Mouse (Mus musculus) mouse trophoblast stem cell (cell line): Measurements from ENCODE around the gene H2-Ab1.

ENCODE experiments used
- in situ Hi-C, 2 experiments: fragments of 300-500 bp; cut with MseI, MboI; formaldehyde crosslinking; loops; 2 replicates in 1 of 2; 3 replicates in 1 of 2; pipeline ENCODE4 v1.15.1; 2025

The H2-Ab1 gene

DNA sequence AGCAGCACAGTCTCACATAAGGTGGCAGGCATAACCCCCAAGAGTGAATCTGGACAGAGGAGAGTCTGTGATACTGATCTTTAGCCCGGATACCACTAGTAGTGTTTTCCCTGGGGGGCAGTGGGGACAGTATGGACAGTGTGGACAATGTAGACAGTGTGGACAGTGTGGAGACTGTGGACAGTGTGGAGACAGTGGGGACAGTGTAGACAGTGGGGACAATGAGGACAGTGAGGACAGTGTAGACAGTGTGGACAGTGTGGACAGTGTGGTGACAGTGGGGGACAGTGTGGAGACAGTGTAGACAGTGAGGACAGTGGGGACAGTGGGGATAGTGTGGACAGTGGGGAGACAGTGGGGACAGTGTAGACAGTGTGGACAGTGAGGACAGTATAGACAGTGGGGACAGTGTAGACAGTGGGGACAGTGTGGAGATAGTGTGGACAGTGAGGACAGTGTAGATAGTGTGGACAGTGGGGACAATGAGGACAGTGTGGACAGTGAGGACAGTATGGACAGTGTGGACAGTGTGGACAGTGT, 23.1 kb downstream of the H2-Ab1 start:
- in situ Hi-C loops: no loop called here

DNA sequence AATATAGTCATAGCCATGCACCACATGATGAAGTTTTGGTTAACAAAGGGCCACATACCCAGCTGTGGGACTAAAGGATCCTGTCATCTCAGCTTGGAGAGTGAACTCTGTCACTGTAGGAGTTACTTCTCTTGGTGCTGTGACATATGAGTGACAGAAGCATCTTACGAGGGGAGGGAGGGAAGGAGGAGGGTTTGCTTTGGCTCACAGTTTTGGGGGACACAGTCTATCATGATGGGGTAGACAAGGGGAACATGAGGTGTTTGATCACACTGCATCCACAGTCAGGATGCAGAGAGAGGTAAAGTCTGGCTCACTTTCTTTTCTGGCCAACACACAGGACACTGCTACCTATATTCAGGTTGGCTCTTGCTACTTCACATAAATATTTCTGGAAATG, 24.3 kb downstream of the H2-Ab1 start:
- in situ Hi-C loops: no loop called here

DNA sequence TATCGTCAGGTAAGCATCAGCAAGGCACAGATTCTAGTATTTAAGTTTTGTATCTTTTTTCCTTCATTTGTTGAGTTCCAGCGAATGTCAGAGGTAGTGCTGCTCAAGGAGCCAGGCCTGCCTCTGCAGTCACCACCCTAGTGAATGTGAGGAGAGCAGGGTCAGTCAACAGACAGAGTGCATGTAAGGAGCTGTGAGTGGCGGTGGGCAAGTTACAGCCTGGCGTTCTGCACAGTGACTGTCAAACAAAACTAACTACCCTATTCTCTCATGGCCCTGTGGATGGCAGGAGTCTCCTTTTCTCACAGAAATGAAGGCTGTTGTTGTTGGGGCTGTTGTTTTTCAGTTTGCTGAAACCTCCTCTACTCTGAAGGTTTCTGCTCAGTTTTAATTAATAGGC, 27.9 kb downstream of the H2-Ab1 start:
- in situ Hi-C loops: no loop called here

DNA sequence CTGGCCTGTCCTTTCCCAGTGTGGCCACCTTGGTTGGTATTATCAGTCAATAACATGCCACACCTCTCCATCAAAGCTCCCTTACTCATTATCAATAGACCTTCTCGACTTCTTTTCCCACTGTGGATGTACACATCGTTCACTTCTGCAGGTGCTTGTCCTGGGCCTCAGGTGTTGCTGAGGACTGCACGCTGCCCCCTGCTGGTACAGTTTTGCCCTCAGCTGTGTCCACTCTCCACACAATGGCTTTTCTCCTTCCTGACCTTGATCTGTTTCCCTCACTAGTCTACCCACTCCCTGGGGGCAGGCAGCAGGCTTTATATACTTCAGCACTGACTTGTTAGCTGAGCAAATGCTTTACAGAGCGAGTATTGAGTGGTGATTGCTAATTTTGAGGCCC, 28.4 kb downstream of the H2-Ab1 start:
- in situ Hi-C loops: no loop called here

DNA sequence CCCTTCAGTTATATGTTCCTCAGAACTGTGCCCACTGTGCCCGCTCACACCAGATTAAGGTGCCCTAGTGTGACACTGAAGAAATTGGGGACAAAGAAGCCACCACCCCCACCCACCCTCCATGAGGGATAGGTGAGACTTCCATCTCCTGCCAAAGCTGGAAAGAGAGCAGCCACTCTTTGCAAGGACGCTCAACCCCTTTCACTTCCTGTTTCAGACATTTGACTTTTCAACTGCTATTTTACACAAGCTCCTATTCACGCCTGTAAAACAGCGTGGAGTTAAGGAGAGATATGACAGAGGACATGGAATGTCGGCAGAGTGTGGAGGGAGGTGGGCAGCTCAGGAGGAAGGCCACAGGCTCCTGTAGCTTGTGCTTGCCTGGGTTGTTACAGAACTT, 29.0 kb downstream of the H2-Ab1 start:
- in situ Hi-C loops: no loop called here

DNA sequence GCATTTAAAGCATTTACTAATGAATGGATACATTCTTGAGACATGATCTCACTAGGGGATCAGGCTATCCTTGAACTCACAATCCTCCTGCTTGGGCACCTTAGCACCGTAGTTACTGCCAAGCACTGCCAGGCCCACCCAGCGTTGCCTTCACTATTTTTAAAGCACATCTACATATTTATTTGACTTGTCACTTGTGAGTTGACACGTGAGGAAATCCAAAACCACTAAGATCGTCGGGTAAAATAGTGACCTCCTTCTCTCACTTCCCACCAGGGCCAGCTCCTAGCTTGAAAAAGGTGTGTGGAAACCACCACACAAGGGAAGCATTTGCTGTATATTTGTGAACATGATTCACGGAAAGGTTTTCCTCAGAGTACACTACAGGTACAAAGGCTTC, 29.5 kb downstream of the H2-Ab1 start:
- in situ Hi-C loops: no loop called here

- in situ Hi-C loops: no loop called here
Observed at GRCm38 (mm10) chr17:34287648-34288047, 30.2 kb downstream of the H2-Ab1 start, which contains the start of gene H2-Aa. Gene H2-Aa, minus strand, starts transcription at chr17:34287823.

GRCm38 (mm10) chr17:34288131-34288530, 30.6 kb downstream of the H2-Ab1 start:
- in situ Hi-C loops: no loop called here

- in situ Hi-C loops: no loop called here
Observed at GRCm38 (mm10) chr17:34291609-34292008, 34.1 kb downstream of the H2-Ab1 start.

DNA sequence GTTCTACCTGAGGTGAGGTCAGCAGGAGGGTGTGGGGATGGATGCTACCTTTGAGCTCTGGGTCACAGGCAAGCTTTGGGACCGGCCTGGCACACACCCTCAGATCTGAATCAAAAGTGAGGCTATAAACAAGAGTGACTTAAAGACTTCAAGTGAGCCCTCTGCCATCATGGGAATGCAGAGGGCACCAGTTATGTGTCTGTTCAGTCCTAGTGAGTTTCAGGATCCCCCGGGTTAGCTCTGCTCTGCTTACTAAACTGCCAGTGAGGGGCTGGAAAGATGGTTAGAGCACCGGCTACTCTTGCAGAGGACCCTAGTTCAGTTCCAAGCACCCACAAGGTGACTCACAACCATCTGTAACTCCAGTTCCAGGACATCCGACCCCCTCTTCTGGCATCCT, 35.1 kb downstream of the H2-Ab1 start:
- in situ Hi-C loops: no loop called here

GRCm38 (mm10) chr17:34293533-34293932, 36.0 kb downstream of the H2-Ab1 start:
- in situ Hi-C loops: no loop called here

GRCm38 (mm10) chr17:34294249-34294648, 36.8 kb downstream of the H2-Ab1 start:
- in situ Hi-C loops: no loop called here

- in situ Hi-C loops: no loop called here
Observed at GRCm38 (mm10) chr17:34295307-34295706, 37.8 kb downstream of the H2-Ab1 start.

DNA sequence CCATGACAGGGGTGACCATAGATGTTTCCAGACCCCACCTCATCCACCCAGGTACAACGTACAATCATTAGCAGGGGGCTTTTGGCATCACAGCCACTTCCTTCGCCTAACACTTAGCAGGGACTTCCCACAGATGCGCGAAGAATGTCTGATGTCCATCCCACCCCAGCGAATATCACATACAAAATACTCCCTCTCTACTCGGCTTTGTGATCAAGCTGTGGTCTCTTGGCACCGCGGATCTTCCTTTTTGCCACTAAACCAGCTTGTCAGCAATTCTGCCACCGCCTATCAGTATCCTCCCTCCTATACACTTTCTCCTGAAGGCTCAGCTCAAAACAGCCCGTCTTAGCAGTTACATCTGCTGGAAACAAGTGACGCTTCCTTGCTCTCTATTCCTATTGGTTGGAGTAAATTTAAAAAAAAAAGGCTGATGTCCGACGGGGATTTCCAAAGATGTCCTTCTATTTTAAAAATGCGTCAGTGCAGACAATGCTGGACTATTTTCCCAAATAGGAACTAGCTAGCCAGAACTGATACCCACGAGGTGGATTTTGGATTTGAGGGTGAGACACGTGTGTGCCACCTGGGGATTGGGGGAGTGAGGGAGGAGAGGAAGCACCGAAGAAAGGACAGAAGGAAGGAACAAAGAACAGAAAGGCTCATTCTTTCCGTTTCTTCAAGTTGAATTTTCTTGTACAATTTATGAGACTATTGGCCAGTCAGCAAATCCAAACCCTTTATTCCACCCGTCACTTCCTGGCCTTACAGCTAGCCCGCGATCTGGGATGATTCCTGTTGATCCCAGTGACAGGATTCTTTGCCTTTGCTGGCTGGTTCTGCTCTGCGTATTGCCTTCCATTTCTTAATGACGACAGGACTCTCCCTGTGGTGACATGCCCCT, 38.7 kb downstream of the H2-Ab1 start:
- in situ Hi-C loops: no loop called here

GRCm38 (mm10) chr17:34299356-34299755, 41.9 kb downstream of the H2-Ab1 start:
- in situ Hi-C loops: no loop called here

GRCm38 (mm10) chr17:34300071-34300470, 42.6 kb downstream of the H2-Ab1 start:
- in situ Hi-C loops: no loop called here

- in situ Hi-C loops: no loop called here
Observed at GRCm38 (mm10) chr17:34300691-34301566, 43.4 kb downstream of the H2-Ab1 start.

DNA sequence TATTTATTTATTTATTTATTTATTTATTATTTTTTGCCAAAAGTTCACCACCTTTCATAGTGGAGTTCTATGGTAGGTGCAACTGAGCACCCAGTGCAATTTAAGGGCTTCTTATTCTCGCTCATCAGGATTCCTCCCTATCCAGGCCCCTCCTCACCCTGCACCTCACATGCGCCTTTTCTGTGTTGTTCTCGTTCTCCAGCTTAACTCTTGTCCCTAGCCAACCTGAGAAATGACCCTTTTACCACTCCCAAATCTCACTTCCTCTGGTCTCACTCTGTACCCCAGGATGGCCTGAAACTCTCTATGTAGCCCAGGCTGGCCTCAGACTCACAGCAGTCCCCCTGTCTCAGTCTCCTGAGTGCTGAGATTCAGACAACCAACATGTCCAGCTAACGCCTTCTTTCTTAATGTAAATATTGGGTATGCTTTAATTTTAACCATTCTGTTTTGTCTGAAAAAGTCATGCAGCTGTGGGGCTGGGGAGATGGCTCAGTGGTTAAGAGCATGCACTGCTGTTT, 44.2 kb downstream of the H2-Ab1 start:
- in situ Hi-C loops: no loop called here

DNA sequence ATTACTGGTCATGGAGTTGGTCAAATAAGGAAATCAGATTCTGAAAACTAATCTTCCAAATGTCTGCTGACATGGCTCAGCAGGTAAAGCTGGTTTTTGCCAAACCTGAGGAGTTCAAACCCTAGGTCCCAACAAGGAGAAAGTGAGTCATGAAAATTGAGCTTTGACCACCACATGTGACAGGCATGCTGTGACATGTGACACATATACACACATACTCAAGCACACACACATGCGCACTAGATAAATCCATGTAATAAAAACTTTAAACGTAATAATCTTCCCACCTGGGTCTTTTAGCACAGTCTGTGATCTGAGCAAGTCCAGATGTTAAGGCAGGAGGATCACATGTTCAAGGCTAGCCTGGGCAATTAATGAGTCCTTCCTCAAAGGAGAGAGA, 46.3 kb downstream of the H2-Ab1 start:
- in situ Hi-C loops: no loop called here

- in situ Hi-C loops: no loop called here
Observed at GRCm38 (mm10) chr17:34304751-34305150, 47.3 kb downstream of the H2-Ab1 start.

DNA sequence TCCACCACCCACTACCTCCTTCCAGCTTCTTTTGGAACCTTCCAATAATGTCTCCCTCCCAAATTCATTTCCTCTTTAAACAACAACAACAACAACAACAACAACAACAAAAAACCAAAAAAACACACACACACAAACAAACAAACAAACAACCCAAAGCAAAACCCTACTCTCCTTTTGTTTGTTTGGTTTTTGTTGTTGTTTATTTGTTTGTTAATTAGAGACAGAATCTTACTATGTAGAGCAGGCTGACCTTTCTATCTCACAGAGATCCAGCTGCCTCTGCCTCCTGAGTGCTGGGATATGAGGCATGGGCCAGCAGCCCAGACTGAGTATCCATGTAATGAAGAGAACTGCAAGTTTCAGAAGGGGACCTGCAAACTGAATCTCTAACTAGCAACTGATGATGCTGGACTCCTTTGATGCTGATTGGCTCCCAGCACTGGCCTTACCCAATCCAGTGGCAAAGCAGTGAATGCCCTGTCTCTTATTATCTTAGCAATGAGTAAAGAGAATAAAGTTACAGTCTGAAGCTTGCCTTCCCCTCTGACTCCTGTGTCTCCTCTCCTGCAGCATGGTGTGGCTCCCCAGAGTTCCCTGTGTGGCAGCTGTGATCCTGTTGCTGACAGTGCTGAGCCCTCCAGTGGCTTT, 48.0 kb downstream of the H2-Ab1 start, which contains the start of gene H2-Eb1:
Gene H2-Eb1 (plus strand): TSS at position 488 of the 651 bp plus-strand sequence.
- in situ Hi-C loops: no loop called here
